Mouse (Mus musculus): ENCODE data around the gene Cyp27a1. TPM values are rescaled to one million over a fixed set of nuclear protein-coding genes. Genes with fewer than 3 reads are reported as not detected.

Gene Cyp27a1
- polyA plus RNA-seq, 1 experiment from 2014 or later = 19.8 TPM

GRCm38 (mm10) chr1:74770727-74771466, 57.5 kb downstream of the Cyp27a1 start:
- ATAC-seq (ENCODE audit: insufficient number of reproducible peaks, low FRiP score, low TSS enrichment, low read depth) (peak; percentile 16; the same call in 1 of the 2 replicates), DNase-seq (ENCODE audit: low spot score) (peak; percentile 60)
- H3K4me2 ChIP-seq (ENCODE audit: low read depth, severe bottlenecking) = peak overlapping the region; percentile 78
- no peak overlapping the region for H3K27ac ChIP-seq (replicated peaks; ENCODE audit: low read depth, low read length)
- H3K27me3 ChIP-seq (ENCODE audit: control insufficient read depth, insufficient read depth, low read length) = peaks cover 65% of the 10 kb centered on the region
- WGBS = under 1% methylated on average over 35 of the region's 35 CpGs
- H3K4me1 ChIP-seq (ENCODE audit: control insufficient read depth, insufficient read depth, low read length) = peaks cover 8% of the 10 kb centered on the region; the same call in 1 of the 2 replicates
- no peak overlapping the region for H3K9ac ChIP-seq (ENCODE audit: low read length)
- H3K36me3 ChIP-seq (ENCODE audit: control insufficient read depth, insufficient read depth, low read length) = no peaks in the 10 kb centered on the region
- H3K4me3 ChIP-seq (ENCODE audit: low read depth, low read length) = peak overlapping the region; percentile 36
- no peaks in the 10 kb centered on the region for H3K9me3 ChIP-seq (ENCODE audit: control insufficient read depth, low read length)

GRCm38 (mm10) chr1:74771467-74771844, 58.1 kb downstream of the Cyp27a1 start:
- peaks cover 8% of the 10 kb centered on the region; the same call in 1 of the 2 replicates for H3K4me1 ChIP-seq (ENCODE audit: control insufficient read depth, insufficient read depth, low read length)

GRCm38 (mm10) chr1:74771845-74771930, 58.3 kb downstream of the Cyp27a1 start, which contains the start of gene Wnt6:
Gene Wnt6, plus strand, starts transcription at chr1:74771892.
- H3K27ac ChIP-seq (replicated peaks; ENCODE audit: low read depth, low read length) = no peak within 1 kb of the TSS
- H3K9ac ChIP-seq (ENCODE audit: low read length) = 0 out of 2 replicates have a peak within 1 kb of the TSS, but pooled peaks have one; percentile 4
- H3K4me3 ChIP-seq (ENCODE audit: low read depth, low read length) = peak within 1 kb of the TSS; percentile 36
- DNase-seq (ENCODE audit: low spot score) (no peak), ATAC-seq (ENCODE audit: insufficient number of reproducible peaks, low FRiP score, low TSS enrichment, low read depth) (no peak)
- H3K9me3 ChIP-seq (ENCODE audit: control insufficient read depth, low read length) = no peaks in the 10 kb centered on the region
- H3K4me1 ChIP-seq (ENCODE audit: control insufficient read depth, insufficient read depth, low read length) = peaks cover 8% of the 10 kb centered on the region; the same call in 1 of the 2 replicates
- peaks cover 67% of the 10 kb centered on the region for H3K27me3 ChIP-seq (ENCODE audit: control insufficient read depth, insufficient read depth, low read length)
- H3K36me3 ChIP-seq (ENCODE audit: control insufficient read depth, insufficient read depth, low read length) = no peaks in the 10 kb centered on the region
- WGBS = no CpG with 5 or more reads among the region's 8 CpGs
- H3K4me2 ChIP-seq (ENCODE audit: low read depth, severe bottlenecking) = peak within 1 kb of the TSS; percentile 78

More at GRCm38 (mm10) chr1:74771467-74771844, 58.1 kb downstream of the Cyp27a1 start:
- WGBS = 0% methylated on average over 9 of the region's 26 CpGs
- 0 out of 2 replicates have a peak overlapping the region, but pooled peaks have one; percentile 4 for H3K9ac ChIP-seq (ENCODE audit: low read length)
- H3K4me2 ChIP-seq (ENCODE audit: low read depth, severe bottlenecking) = peak overlapping the region; percentile 78
- H3K4me3 ChIP-seq (ENCODE audit: low read depth, low read length) = peak overlapping the region; percentile 36
- H3K9me3 ChIP-seq (ENCODE audit: control insufficient read depth, low read length) = no peaks in the 10 kb centered on the region
- H3K36me3 ChIP-seq (ENCODE audit: control insufficient read depth, insufficient read depth, low read length) = no peaks in the 10 kb centered on the region
- ATAC-seq (ENCODE audit: insufficient number of reproducible peaks, low FRiP score, low TSS enrichment, low read depth) (peak; percentile 52; the same call in 1 of the 2 replicates), DNase-seq (ENCODE audit: low spot score) (no peak)
- peaks cover 65% of the 10 kb centered on the region for H3K27me3 ChIP-seq (ENCODE audit: control insufficient read depth, insufficient read depth, low read length)
- H3K27ac ChIP-seq (replicated peaks; ENCODE audit: low read depth, low read length) = no peak overlapping the region

- H3K27ac ChIP-seq (replicated peaks; ENCODE audit: low read depth, low read length) = no peak overlapping the region
- H3K4me1 ChIP-seq (ENCODE audit: control insufficient read depth, insufficient read depth, low read length) = peaks cover 8% of the 10 kb centered on the region; the same call in 1 of the 2 replicates
Observed at GRCm38 (mm10) chr1:74771931-74772620, 58.7 kb downstream of the Cyp27a1 start.

GRCm38 (mm10) chr1:74773136-74773535, 59.8 kb downstream of the Cyp27a1 start:
- Histone ChIP-seq H3K36me3 (ENCODE audit: control insufficient read depth, insufficient read depth, low read length) (no peaks in the 10 kb centered on the region), H3K9ac (ENCODE audit: low read length) (no peak overlapping the region), H3K27ac (replicated peaks; ENCODE audit: low read depth, low read length) (no peak overlapping the region), H3K4me2 (ENCODE audit: low read depth, severe bottlenecking) (peak overlapping the region; percentile 29; the same call in 1 of the 2 replicates), H3K9me3 (ENCODE audit: control insufficient read depth, low read length) (no peaks in the 10 kb centered on the region), H3K4me1 (ENCODE audit: control insufficient read depth, insufficient read depth, low read length) (peaks cover 8% of the 10 kb centered on the region; the same call in 1 of the 2 replicates), H3K27me3 (ENCODE audit: control insufficient read depth, insufficient read depth, low read length) (peaks cover 68% of the 10 kb centered on the region), H3K4me3 (ENCODE audit: low read depth, low read length) (no peak overlapping the region)
- DNase-seq (ENCODE audit: low spot score) (peak; percentile 77), ATAC-seq (ENCODE audit: insufficient number of reproducible peaks, low FRiP score, low TSS enrichment, low read depth) (peak; percentile 66)
- under 1% methylated on average over 15 of the region's 15 CpGs for WGBS

More at GRCm38 (mm10) chr1:74771931-74772620, 58.7 kb downstream of the Cyp27a1 start:
- H3K36me3 ChIP-seq (ENCODE audit: control insufficient read depth, insufficient read depth, low read length) = no peaks in the 10 kb centered on the region
- no peak overlapping the region for H3K9ac ChIP-seq (ENCODE audit: low read length)
- H3K27me3 ChIP-seq (ENCODE audit: control insufficient read depth, insufficient read depth, low read length) = peaks cover 69% of the 10 kb centered on the region
- H3K4me2 ChIP-seq (ENCODE audit: low read depth, severe bottlenecking) = peak overlapping the region; percentile 78
- no peaks in the 10 kb centered on the region for H3K9me3 ChIP-seq (ENCODE audit: control insufficient read depth, low read length)
- under 1% methylated on average over 45 of the region's 51 CpGs for whole genome bisulfite sequencing
- peak overlapping the region; percentile 36 for H3K4me3 ChIP-seq (ENCODE audit: low read depth, low read length)
- ATAC-seq (ENCODE audit: insufficient number of reproducible peaks, low FRiP score, low TSS enrichment, low read depth) = no peak
- peak; percentile 58 for DNase-seq (ENCODE audit: low spot score)

- Histone ChIP-seq H3K36me3 (ENCODE audit: control insufficient read depth, insufficient read depth, low read length) (no peaks in the 10 kb centered on the region), H3K9me3 (ENCODE audit: control insufficient read depth, low read length) (no peaks in the 10 kb centered on the region), H3K27me3 (ENCODE audit: control insufficient read depth, insufficient read depth, low read length) (peaks cover 62% of the 10 kb centered on the region), H3K9ac (ENCODE audit: low read length) (no peak overlapping the region), H3K4me3 (ENCODE audit: low read depth, low read length) (no peak overlapping the region), H3K4me1 (ENCODE audit: control insufficient read depth, insufficient read depth, low read length) (peaks cover 8% of the 10 kb centered on the region; the same call in 1 of the 2 replicates), H3K4me2 (ENCODE audit: low read depth, severe bottlenecking) (peak overlapping the region; percentile 27), H3K27ac (replicated peaks; ENCODE audit: low read depth, low read length) (no peak overlapping the region)
- ATAC-seq (ENCODE audit: insufficient number of reproducible peaks, low FRiP score, low TSS enrichment, low read depth) (no peak), DNase-seq (ENCODE audit: low spot score) (no peak)
- 9% methylated on average over 7 of the region's 7 CpGs for WGBS
Observed at GRCm38 (mm10) chr1:74774062-74774461, 60.7 kb downstream of the Cyp27a1 start.

GRCm38 (mm10) chr1:74775816-74776215, 62.4 kb downstream of the Cyp27a1 start:
- peaks cover 56% of the 10 kb centered on the region for H3K27me3 ChIP-seq (ENCODE audit: control insufficient read depth, insufficient read depth, low read length)
- WGBS = 9% methylated on average over 5 of the region's 5 CpGs
- peaks cover 7% of the 10 kb centered on the region; the same call in 1 of the 2 replicates for H3K4me1 ChIP-seq (ENCODE audit: control insufficient read depth, insufficient read depth, low read length)
- H3K9me3 ChIP-seq (ENCODE audit: control insufficient read depth, low read length) = no peaks in the 10 kb centered on the region
- H3K36me3 ChIP-seq (ENCODE audit: control insufficient read depth, insufficient read depth, low read length) = no peaks in the 10 kb centered on the region
- peak overlapping the region; percentile 17; the same call in 1 of the 2 replicates for H3K9ac ChIP-seq (ENCODE audit: low read length)
- DNase-seq (ENCODE audit: low spot score) = peak; percentile 63
- H3K27ac ChIP-seq (replicated peaks; ENCODE audit: low read depth, low read length) = no peak overlapping the region
- no peak overlapping the region for H3K4me3 ChIP-seq (ENCODE audit: low read depth, low read length)
- peak overlapping the region; percentile 5; the same call in 1 of the 2 replicates for H3K4me2 ChIP-seq (ENCODE audit: low read depth, severe bottlenecking)
- no peak for ATAC-seq (ENCODE audit: insufficient number of reproducible peaks, low FRiP score, low TSS enrichment, low read depth)

GRCm38 (mm10) chr1:74778934-74779486, 65.6 kb downstream of the Cyp27a1 start:
- Histone ChIP-seq H3K27me3 (ENCODE audit: control insufficient read depth, insufficient read depth, low read length) (peaks cover 59% of the 10 kb centered on the region), H3K4me2 (ENCODE audit: low read depth, severe bottlenecking) (no peak overlapping the region), H3K9me3 (ENCODE audit: control insufficient read depth, low read length) (no peaks in the 10 kb centered on the region), H3K4me3 (ENCODE audit: low read depth, low read length) (no peak overlapping the region), H3K9ac (ENCODE audit: low read length) (no peak overlapping the region), H3K27ac (replicated peaks; ENCODE audit: low read depth, low read length) (no peak overlapping the region), H3K4me1 (ENCODE audit: control insufficient read depth, insufficient read depth, low read length) (peaks cover 4% of the 10 kb centered on the region; the same call in 1 of the 2 replicates), H3K36me3 (ENCODE audit: control insufficient read depth, insufficient read depth, low read length) (no peaks in the 10 kb centered on the region)
- DNase-seq (ENCODE audit: low spot score) (no peak), ATAC-seq (ENCODE audit: insufficient number of reproducible peaks, low FRiP score, low TSS enrichment, low read depth) (no peak)
- WGBS = 33% methylated on average over 3 of the region's 3 CpGs

All from limb, embryonic 11.5 days (tissue).